Mouse (Mus musculus): Measurements from ENCODE around the gene Bbof1. TPM values are rescaled to one million over a fixed set of nuclear protein-coding genes. Genes with fewer than 3 reads are reported as not detected.
A peak's percentile ranks its signal among the peaks of the same experiment; 100 is the strongest.

The Bbof1 gene
- total RNA-seq, 4 experiments from 2014 or later, result 1.2 to 2.5 (median 1.3) TPM

- no peak for DNase-seq (ENCODE audit: low spot score in 2 of 2)
These were observed 8.8 kb upstream of the Bbof1 start for GRCm38 (mm10) chr12:84400068-84400467.

- DNase-seq (ENCODE audit: low spot score in 2 of 2), result no peak
These were observed 8.2 kb upstream of the Bbof1 start for GRCm38 (mm10) chr12:84400653-84401052.

DNA sequence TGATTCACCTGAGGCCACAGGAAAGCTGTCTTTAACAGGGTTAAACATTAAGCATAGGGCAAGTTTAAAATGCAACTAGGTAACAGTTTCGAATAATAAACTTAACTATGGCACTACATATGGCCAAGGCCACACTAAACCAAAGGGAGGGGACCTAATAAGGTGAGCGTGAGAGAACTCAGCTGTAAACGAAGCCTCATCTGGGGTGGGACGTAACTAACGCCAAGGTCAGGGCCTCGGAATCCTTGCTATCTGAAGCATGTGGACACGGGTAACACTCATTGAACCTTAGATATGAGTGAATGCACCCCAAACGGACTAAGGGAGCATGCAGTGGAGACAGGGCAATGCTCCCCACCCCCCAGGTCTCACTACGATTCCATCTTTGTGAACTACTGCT, 5.9 kb upstream of the Bbof1 start:
- no peak for DNase-seq (ENCODE audit: low spot score in 2 of 2)

DNA sequence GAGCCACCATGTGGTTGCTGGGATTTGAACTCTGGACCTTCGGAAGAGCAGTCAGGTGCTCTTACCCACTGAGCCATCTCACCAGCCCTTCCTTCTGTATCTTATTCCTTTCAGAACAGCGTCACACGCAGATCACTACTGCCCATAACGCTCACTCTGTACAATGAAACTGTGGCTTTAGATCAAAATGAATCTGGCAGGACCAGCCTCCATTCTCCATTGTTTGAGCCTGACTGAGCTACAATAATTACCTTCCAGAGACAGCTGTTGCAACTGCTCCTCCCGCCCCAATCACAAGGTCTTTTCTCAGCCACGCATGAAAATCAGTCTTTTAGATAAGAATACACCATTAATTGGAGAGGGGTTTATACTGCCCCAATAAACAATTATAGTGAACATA, 4.3 kb upstream of the Bbof1 start:
- no peak for DNase-seq (ENCODE audit: low spot score in 2 of 2)

DNA sequence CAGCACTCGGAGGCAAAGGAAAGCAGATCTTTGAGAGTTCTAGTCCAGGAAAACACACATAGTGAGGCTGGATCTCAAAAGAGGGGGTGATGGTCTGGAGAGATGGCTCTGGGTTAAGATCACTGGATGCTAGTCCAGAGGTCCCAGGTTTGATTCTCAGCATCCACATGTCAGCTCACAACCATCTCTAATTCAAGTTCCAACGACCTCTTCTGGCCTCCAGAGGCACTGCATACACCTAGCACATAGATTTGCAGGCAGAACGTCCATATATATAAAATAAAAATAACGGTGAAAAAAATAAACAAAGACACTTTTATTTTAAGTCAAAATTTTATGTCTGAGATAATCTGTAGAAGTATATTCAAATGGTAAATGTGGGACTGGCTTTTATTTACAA, 1.6 kb upstream of the Bbof1 start:
- no peak for DNase-seq (ENCODE audit: low spot score in 2 of 2)

- peak in 1 of 2 experiments; percentile 11 for DNase-seq (ENCODE audit: low spot score in 2 of 2)
These were observed 725 bp upstream of the Bbof1 start for GRCm38 (mm10) chr12:84407874-84408818.

- DNase-seq (ENCODE audit: low spot score in 2 of 2), result peak; percentile 59 to 72
These were observed 8.1 kb downstream of the Bbof1 start, which contains the start of gene Rnf113a2 for GRCm38 (mm10) chr12:84416834-84417604. TSS of gene Rnf113a2 (plus strand) at chr12:84417196.

DNA sequence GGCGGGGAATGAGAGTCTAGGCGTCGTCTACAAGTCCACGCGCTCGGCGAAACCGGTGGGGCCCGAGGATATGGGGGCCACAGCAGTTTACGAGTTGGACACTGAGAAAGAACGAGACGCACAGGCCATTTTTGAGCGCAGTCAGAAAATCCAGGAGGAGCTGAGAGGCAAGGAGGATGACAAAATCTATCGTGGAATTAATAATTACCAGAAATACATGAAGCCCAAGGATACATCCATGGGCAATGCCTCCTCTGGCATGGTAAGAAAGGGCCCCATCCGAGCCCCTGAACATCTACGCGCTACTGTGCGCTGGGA, 8.7 kb downstream of the Bbof1 start:
- no peak for DNase-seq (ENCODE audit: low spot score in 2 of 2)

- DNase-seq (ENCODE audit: low spot score in 2 of 2), result no peak
These were observed 15.1 kb downstream of the Bbof1 start for GRCm38 (mm10) chr12:84423990-84424389.

GRCm38 (mm10) chr12:84429825-84430224, 21.0 kb downstream of the Bbof1 start:
- DNase-seq (ENCODE audit: low spot score in 2 of 2), result no peak

GRCm38 (mm10) chr12:84438697-84439096, 29.8 kb downstream of the Bbof1 start:
- DNase-seq (ENCODE audit: low spot score in 2 of 2), result no peak

DNA sequence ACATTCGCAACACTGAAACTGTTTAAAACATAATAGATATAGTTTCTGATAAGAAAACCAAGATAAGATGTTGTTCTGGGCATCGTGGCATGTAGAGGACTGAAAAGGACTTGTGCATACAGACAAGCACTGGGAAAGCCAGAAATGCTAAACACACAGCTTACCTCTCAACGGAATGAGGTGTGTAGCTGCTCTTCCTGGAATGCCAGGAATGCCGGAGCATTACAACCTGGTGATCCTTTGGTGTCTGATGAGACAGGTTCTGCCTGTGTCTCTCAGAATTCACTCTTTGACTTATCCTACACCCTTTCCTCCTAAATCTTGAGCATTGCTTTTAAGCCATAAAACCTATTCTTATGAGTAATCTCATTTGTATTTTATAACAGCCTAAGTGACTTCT, 33.7 kb downstream of the Bbof1 start:
- DNase-seq (ENCODE audit: low spot score in 2 of 2), result no peak

DNA sequence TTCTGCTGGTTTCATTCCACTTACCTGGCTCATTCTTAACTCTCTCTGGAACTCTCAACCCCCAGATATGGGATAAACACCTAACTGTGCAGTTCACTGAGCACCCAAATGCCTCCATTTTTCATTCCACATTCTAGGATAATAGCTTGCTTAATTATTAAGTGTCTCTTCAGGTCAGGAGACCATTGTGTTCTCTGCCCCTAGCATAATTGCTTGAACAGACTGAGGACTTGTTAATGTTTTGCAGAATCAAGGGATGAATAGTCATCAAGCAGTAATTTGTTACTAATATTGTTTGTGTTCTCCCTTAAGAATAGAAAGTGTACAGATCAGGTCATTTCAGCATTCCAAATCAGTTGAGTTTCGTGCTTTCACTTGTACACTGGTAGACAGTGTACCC, 38.5 kb downstream of the Bbof1 start:
- DNase-seq (ENCODE audit: low spot score in 2 of 2), result no peak

DNA sequence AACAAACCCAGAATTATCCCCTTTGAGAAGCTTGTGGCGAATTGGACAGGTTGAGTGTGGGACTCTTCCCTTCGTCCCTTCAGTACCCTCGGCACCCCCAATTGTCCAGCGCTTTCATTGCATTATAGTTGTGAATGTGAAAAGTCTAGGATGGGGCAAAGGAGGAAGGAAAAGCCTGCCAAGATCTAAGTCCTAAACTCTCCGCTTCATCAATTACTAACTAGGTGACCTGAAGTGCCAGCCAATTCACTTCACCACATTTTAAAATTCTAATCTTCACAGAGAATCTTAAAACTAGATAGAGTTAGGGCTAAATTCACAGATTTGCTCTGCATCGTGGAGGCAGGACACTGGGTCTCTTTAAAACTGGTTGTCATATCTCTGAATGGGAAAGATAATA, 39.3 kb downstream of the Bbof1 start:
- no peak for DNase-seq (ENCODE audit: low spot score in 2 of 2)

- DNase-seq (ENCODE audit: low spot score in 2 of 2), result no peak
These were observed 41.0 kb downstream of the Bbof1 start for GRCm38 (mm10) chr12:84449887-84450286.

- DNase-seq (ENCODE audit: low spot score in 2 of 2), result no peak
These were observed 41.5 kb downstream of the Bbof1 start for GRCm38 (mm10) chr12:84450351-84450717.

GRCm38 (mm10) chr12:84450718-84451646, 42.1 kb downstream of the Bbof1 start, which contains the start of the genes Aldh6a1 and Lin52:
TSS of gene Aldh6a1 (minus strand) at chr12:84451004.
TSS of gene Lin52 (plus strand) at chr12:84451422.
- DNase-seq (ENCODE audit: low spot score in 2 of 2), result peak; percentile 96 to 98

- DNase-seq (ENCODE audit: low spot score in 2 of 2), result no peak
These were observed 42.9 kb downstream of the Bbof1 start for GRCm38 (mm10) chr12:84451801-84452200.

GRCm38 (mm10) chr12:84456911-84457310, 48.0 kb downstream of the Bbof1 start:
- DNase-seq (ENCODE audit: low spot score in 2 of 2), result no peak

- no peak for DNase-seq (ENCODE audit: low spot score in 2 of 2)
These were observed 51.0 kb downstream of the Bbof1 start for GRCm38 (mm10) chr12:84459845-84460244.

GRCm38 (mm10) chr12:84461416-84461815, 52.5 kb downstream of the Bbof1 start:
- DNase-seq (ENCODE audit: low spot score in 2 of 2), result no peak
